Mouse (Mus musculus) kidney, postnatal 36 days (tissue): ENCODE measurements around the gene Gjb4.

Experiments
- DNase-seq, 2 experiments: peaks; one replicate each; pipeline ENCODE4 v3.0.0; 2021 to 2022; ENCODE audit warnings: mixed read lengths in 2 of 2

Gjb4 gene

DNA sequence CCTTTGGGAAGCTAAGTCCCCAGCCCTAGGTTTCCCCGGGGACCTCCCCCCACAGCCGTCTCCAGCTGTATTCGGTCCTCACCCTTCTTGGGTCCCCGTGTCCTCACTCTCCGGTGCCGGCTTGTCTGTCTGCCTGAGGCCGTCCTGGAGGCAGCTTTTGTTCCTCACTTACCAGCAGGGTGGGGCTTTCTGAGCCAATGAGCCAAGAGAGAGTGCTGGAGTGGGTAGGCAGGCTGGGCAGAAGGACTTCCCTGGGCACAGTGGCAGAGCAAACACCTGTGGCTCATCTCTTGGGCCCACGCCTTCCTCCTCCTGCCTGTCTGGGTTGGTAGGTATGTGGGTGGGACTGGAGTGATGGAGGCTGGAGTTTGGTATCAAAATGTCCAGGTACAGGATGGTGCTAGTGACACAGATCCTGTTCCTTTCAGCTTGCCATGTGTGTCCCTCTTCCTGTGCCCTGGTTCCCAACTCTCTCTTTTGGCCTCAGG lies at the start of gene Gjb4:
Gene Gjb4, minus strand, starts transcription at position 131 of the 488 bp plus-strand sequence.
- no peak for DNase-seq

DNA sequence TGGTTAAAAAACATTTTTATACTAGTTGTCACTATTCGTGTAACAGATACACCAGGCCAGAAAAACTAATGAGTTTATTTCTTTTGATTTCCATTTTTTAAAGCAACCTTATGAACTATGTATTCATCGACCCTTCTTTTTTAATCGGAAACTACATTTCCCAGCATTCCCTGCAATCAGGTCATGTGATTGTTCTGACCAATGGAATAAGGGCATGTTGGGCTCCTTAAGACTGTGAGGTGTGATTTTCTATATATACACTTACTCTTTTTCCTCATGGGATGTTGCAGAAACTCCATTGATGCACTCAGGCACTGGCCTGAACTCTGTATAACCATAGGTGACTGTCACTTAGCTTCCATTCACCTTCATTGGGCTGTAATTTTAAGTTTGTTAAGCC lies 48.7 kb upstream of the Gjb4 start:
- no peak for DNase-seq

DNA sequence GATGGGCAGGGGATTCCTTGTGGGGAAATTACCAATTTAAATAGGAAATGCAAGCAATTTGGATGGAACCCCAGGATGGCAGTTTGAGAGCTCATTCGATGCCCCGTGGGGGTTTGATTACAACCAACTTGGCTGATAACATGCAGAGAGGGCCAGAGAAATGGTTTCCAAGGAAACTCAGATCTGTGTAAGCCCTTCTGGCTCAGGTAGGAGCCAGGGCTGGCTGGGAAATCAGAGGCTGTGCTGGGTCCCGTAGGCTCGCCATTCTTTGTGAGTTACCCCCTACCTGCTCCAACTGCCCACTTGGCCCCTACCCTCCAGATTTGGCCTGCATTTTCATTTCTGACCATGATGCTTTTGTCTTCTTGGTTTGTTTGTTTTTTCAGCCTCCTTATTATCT lies 48.3 kb upstream of the Gjb4 start:
- no peak for DNase-seq

DNA sequence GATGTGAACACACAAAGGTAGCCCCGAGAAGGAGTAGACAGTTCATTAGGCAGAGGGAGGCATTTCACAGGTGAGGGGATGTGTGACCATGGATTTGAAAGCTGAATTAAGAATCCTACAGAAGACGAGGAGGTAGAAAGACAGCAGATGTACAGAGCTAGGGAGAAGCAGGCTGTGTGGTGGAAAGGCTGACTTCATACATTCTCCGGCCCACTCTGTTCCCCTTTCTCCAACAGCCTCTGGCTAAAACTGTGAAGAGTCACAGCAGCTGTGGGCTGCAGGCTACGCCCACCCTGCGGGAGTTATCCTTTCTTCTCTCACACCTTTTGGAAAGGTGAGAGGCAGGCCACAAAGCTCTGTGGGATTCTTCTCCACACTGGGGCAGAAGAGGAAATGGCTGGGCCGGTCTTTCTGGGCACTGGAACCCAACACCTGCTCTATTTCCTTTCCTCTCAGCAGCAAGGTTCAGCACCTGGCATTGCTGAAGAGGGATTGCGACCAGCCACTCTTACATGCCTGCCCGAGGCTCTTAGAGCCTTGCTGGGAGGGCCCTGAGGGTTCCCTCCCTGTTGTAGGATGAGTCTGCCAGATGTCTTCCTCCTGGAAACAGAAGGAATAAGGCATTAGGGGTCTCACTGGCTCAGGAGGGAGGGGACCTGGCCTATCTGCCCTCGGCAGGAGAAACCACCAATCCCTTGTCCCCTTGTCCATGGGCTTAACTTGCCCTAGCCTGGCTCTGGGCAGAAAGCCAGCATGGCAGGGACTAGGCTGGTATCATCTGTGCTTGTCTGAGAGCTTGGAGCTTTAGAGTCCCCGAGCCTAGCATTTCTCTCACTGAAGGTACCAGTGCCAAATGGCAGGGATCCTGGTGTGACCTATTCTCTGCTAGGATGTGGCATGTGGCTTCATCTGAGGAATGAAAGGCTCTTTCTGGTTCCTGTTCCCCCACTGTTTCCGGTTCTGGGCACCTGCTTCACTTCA lies 46.6 kb upstream of the Gjb4 start:
- DNase-seq: no peak

DNA sequence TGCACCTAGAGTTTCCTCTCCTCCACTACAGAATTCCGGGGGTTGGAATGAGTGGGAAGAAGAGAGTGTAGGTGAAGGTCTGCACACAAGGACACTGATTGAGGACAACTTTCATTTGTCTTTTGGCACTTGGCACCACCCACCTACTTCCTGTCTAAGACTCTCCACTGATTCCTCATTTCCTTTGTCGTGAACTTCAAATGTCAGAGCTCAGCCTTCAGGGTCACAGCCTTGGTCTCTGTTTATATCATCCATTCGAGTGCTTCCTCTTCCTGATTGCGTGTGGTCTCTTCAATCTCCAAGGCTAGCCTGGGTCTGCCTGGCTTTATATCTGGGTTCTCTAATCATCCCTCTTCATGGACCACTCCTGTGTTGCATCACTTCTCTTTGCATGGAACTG lies 41.7 kb upstream of the Gjb4 start:
- DNase-seq: no peak

DNA sequence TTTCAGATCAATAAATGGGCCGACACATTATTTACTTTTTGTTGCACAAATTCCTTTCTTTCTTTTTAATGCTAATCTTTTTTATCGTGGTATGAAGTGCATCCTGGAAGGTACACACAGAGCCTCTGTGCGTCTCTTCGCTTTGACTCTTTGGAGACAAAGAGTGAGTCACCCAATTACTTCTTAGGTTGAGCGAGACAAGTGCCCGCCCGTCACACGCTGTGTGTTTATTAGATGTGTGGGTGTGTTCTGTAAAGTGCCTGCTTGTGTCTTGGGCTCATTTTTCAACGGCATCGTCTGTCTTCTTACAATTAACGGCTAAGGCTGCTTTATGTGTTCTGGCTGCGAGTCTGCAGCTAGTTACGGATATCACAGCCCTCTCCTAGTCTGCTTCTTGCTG lies 35.8 kb upstream of the Gjb4 start:
- DNase-seq: no peak

DNA sequence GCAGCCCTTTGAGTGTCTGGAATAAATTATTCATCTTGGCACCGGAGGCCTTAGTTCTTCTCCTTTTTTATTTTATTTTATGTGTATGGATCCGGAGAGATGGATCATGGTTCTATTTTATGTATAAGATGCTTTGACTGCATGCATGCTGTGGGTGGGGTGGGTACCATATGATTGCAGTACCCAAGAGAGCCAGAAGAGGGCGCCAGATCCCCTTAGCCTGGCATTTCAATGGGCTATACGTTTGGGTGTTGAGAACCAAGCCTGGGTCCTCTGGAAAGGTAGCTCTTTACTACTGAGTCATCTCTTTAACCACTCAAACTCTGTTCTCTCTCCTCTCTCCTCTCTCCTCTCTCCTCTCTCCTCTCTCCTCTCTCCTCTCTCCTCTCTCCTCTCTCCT lies 23.5 kb upstream of the Gjb4 start:
- peak in 1 of 2 experiments; percentile 42 for DNase-seq

DNA sequence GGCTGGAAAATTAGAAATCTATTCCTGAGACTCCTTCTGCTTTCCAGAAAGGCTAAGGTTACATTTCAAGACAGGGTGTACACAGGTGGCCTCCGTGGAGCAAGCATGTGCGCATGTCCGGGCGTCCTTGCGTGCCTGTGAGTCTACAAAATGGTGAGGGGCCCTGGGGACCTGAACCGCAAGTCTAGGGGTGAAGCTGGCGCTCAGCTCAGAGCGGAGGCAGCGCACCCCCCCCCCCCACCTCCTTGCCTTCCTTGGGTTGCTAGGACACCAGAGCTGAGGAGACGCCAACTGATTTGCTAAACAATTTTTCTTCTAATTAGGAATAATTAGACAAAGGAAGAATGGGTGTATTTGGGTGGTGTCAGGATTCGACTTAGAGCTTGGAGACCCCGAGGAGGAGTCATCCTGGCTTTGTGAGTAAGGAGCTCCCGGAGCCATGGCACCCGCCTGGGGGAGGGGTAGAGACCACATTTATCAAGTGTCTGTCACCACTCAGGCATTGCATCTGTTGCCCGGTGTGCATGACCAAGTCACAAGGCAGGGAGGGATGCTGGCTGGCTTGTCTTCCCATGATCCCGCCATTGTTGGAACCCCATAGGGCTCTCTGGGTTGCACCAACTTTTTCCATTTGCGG lies 21.8 kb upstream of the Gjb4 start:
- DNase-seq: no peak

DNA sequence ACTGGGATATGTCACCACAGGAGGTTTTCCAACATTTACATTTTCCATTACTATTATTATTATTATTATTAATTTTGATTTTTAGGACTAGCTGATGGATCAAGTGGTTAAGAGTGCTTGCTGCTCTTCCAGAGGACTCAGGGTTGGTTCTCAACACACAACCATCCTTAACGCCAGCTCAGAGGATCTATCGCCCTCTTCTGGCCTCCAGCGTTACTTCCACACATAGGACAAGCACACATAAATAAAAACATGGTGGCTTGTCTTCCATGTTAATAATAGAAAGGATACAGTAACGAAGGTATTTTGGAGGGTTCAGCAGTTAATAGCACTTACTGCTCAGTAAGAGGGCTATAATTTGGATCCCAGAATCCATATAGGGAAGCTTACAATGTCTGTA lies 20.8 kb upstream of the Gjb4 start:
- DNase-seq: no peak

DNA sequence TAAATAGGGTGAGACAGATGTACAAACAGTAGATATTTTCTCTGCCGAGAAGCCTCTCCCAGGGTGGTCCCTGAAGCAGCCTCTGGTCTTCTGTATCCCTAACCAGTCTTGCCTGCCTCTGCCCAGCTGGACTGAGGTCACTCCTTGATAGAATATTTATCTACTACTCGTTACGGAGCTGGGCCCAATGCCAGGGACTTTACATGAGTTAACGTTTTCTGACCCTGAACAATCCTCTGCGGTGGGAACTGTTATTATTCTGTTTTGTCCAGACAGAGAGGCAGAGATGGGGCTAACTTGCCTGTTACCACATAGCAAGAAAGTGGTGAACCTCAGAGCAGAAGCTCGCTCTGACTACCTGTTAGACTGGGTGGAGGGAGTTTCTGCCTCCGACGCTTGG lies 19.6 kb upstream of the Gjb4 start:
- peak in 1 of 2 experiments; percentile 11 for DNase-seq

DNA sequence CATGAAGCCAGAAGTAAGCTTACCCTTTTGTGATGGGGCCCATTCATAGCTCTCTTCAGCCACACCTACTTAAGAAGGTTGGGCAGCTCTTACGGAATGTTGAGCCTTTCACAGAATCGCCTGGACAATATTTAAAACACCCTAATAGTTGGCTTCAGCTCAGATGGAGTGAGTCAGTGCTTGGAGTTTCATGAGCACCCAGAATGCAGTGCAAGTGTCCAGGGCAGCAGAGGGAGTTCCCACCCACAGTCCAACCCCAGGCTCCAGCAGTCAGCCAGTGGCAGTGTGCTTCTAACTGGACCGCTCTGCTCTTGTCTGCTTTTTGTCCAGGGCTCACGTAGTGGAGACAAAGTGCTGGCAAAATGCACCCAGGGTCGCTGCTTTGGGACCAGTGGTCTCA lies 17.7 kb upstream of the Gjb4 start:
- no peak for DNase-seq

DNA sequence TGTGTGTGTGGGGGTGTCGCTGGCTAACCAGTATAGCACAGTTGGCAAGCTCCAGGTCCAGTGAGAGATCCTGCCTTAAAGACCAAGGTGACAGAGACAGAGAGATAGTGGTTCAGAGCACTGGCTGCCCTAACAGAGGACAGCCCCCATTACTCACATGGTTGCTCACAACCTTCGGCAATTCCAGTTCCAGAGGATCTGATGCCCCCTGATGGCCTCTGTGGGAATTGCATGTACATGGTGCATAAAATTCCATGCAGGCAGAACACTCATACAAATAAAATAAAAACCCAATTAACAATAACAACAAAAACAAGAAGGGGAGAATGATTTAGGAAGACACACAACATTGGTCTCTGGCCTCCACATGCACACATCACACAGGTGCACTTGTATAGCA lies 16.6 kb upstream of the Gjb4 start:
- peak in 1 of 2 experiments; percentile 21 for DNase-seq

DNA sequence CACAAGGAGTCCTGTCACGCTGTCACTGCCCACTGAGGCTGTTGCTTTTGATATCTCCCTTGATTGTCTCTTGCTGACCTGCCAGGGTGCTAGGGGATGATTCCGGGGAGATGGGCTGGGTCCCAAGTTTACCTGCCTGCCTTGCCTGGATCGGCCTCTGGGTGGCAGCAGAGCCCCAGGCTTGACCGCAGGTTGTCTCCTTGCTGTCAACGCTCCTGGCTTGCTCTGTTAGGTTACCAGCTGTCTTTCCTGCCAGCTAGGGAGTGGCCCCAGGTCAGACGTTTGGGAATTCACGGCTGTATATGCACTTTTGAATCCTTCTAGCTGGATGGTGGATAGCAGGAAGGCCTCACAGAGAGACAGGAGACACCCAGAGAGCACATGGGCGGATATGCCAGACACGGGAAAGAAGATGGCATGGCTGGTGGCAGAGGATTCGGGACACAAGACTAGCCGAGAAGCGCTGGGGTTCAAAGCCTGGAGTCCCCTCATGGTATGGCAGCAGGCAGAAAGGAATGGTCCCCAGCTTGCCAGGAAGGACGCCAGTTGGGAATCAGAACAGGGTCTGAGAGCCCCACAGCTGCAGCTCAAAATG lies 14.6 kb upstream of the Gjb4 start:
- DNase-seq: peak; percentile 29 to 81

DNA sequence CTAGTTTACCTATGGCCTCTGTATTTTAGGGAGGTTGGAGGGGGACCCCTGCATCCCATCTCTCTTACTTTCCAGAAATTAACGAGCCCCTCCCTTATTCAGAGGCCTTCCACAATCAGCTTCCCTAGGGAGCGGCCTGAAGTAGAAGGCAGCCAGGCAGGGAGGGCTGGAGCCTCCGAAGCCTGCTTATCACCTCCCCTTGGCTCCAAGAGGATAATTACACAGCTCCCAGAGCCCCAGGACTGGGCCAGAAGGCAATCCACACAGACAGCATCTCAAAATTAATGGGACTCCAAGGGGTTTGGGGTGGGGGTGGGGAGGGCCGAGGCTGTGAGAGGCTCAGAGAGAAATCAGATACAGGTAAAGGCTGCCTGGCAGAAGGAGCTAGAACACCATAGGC lies 12.0 kb upstream of the Gjb4 start:
- DNase-seq: no peak

DNA sequence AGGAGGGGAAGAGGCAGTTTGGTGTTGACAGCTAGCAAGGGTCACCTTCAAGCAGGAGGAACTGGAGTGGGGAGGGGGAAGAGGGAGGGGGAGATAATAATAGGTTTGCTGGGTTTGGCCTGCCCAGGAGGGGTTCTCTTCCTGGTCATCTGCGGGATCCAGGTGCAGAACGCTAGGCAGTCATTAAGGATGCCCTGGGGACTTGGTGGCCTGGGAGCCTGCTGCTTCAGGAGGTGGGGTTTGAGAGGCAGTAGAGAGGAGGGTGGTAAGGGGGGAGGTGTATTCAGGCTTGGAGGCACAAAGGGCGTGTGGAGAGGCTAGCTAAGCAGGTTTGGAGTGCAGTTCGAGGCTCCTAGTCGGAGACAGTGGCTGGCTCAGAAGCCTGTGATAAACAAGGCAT lies 11.6 kb upstream of the Gjb4 start:
- no peak for DNase-seq

DNA sequence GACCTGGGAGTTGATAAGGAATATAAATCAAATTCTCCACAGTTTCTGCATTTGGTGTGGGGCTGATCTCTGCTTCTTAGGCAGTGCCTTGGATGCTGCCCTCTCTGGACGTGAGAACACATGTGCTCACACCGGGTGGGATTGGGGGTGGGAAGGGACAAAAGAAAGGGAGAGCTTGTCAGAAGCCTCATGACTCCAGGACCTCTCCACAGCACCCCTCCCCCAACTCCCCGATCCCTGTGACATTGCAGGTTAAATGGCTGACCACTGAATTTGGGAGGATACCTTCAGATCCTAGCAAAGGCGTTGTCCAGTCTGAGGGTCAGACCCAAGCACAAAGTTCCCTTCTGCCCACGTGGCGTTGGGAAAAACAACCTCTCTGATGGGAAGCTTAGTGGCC lies 10.6 kb upstream of the Gjb4 start:
- peak in 1 of 2 experiments; percentile 6 for DNase-seq

DNA sequence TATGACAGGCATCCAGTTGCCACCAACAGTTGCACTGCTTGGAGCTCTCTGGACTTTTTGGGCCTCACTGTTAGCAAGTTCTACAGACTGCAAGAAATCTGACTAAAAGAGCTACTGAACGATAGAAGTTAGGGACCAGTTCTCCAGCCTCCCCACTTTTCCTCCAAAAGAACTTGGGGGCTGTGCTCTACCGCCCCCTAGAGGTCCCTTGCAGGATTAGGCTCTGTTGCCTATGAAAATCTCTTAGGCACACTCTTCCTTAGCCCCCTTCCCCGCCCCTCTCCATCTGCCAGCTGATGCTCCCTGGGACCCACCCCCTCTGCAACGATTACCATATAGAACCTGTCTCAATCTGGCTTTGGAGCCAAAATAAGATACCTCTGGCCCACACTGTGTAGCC lies 9.4 kb upstream of the Gjb4 start:
- DNase-seq: peak in 1 of 2 experiments; percentile 23

DNA sequence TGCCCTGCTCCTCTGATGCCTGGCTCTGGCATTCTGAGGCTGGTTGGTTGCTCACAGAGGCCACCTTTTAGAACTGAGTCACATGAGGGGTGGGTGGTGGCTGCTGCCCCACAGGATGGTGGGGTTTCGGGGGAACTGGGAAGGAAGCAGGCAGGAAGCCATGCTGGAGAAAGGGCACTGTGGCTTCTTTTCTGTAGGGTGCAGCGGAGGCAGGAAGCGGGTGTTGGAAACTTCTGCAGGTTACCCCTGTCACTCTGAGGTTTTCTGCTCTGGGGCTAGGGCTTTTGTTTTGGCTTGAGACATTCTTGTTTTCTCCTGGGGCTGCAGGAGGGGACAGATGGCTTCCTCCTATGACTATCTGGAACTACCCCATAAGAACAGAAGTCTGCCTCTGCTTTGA lies 8.6 kb upstream of the Gjb4 start:
- no peak for DNase-seq

DNA sequence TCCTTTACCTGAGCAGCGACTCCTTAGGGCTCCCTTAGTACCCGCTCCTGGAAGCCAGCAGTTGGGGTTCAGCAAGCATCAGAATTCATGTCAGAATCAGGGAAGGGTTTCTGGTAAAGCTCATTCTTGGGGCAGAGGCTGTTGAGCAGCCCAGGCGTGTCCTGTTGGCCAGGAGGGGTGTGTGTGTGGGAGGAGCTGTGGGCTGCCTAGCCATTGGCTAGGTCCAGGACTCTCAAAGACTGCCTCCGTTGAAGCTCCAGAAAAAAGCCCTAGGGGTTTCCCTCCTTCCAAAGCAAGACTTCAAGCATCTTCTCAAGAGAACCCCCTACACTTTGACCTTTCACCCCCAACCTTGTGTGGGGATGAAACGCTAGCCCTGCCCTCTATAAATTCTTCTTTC lies 4.1 kb upstream of the Gjb4 start, which contains the start of gene Gjb5:
Gene Gjb5, minus strand, starts transcription at position 164 of the 400 bp plus-strand sequence.
- no peak for DNase-seq

DNA sequence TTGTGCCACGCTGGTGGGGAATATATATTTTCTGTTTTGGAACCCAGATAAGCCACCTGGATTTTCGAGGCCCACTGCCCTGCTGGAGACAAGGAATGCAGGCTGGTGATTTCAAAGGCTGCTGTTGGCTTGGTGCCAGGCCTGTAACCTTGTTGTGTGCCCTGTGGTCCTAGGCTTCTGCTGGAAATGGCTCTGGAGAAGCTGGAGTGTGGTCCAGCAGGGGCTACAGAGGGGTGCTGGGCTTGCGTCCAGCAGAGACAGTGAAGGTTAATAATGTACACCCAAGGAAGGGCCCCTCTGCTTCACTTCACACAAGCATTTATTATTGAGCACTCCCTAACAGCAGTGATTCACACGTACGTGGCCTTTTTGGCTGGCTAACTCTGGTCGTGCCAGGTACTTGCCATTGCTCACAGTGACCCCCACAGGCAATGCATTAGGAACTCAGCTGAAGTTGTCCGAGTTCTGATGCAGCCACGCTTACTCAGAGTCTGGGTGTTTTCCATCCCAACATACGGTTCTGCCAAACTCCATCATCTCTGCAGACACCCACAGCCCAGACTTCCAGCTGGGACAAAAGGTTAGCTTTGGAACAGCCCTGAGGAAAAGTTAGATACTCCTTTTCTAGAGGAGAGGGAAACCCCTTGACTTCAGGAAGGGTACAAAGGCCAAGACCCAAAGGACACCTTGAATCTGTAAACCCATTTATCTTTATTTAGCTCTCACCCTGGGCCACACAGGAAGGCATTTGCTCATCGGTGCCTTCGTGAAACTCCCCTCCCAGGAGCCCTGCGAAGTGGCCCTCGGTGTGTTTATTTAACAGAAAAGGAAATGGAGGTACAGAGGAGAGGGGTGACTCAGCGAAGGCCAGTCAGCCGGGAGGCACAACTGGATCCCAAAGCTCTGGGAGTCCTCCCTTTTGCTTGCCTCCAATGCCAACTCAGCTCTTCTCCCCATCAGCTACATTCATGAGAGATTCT lies 915 bp upstream of the Gjb4 start:
- DNase-seq: peak; percentile 9 to 47

DNA sequence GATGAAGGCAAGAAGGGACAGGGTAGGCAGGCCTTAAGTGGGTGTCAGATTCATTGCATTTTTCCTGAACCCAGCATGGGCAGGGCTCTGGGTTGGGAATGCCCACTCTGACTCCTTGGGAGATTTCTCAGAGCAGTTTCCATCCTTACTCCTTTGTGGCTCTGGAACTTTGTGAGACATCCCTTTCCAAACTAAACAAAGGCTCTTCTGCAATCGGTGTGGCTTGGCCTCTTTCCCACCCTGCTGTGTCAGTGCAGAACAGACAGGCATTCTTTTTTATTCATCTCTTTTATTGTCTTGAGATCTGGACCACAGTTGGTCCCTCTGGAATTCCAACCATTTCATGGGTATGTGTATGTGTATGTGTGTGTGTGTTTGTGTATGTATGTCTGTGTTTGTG lies 1.3 kb downstream of the Gjb4 start:
- no peak for DNase-seq
